Mouse (Mus musculus): Measurements from ENCODE around the gene Mast1.
"Not testable (repeated sequence)": the region's sequence is repeated elsewhere in the genome, so short reads cannot be mapped to it uniquely, and the experiment has no call there.

The Mast1 gene

DNA sequence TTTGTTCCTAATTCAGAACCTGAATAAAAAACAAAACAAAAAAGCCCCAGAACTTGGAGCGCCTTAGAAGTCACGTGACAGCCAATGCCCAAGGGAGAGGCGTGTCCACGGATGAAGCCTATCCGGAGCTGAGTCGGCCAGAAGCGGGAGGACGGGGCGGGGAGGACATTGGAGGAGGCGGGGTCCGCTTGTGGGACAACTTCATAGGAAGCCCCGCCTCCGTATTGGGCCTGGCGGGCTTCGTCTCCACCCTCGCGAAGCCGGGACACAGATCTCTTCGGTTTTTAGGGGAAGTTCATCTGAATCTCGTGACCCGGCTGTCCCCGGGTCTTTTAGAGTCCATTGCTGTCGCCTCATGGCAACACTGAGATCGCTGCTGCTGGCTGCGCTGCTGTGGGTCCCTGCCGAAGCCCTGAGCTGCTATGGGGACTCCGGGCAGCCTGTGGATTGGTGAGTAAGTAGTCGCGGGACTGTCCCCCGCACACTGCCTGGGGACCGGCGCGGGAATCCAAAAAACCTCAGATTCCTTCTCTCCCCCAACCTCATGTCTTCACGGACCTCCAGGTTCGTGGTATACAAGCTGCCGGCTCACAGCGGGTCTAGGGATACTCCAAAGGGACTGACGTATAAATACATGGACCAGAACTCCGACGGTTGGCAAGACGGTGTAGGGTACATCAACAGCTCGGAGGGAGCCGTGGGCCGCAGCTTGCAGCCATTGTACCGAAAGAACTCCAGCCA lies 28.6 kb downstream of the Mast1 start, which contains the start of gene Dnase2a:
Gene Dnase2a (plus strand): TSS at position 140 of the 741 bp plus-strand sequence.
- peak; percentile 96 to 97 for DNase-seq

DNA sequence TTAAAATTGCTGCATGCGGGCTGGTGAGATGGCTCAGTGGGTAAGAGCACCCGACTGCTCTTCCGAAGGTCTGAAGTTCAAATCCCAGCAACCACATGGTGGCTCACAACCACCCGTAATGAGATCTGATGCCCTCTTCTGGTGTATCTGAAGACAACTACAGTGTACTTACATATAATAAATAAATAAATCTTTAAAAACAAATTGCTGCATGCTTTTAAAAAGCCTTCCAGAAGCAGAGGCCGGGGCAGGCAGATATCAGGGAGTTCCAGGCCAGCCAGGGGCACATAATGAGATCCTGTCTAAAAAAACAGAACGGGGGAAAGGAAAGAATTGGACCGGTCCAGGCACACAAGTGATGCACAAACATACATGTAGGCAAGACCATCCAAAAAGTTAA lies 29.2 kb downstream of the Mast1 start:
- DNase-seq: not testable (repeated sequence)

GRCm38 (mm10) chr8:84907493-84907892 lies 29.7 kb downstream of the Mast1 start:
- DNase-seq: no peak

GRCm38 (mm10) chr8:84907037-84907436 lies 30.1 kb downstream of the Mast1 start:
- DNase-seq: no peak

DNA sequence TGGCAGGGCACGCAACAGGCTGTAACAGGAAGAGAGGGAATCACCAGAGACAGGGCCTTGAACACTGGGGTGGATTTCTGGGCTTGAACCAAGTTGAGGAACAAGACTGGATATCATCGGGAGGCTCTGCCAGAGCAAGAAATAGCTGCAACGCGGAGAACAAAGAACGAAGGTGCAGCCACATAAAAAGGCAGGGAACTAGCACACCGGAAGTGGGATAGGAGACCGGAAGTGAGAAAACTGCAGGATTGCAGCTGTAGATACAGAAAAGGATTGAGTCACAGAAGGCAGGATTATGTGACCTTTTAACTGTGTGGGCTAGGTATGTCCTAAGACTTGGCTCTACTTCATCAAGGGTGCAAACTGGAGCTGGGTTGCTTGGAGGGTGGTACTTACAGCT lies 32.8 kb downstream of the Mast1 start:
- no peak for DNase-seq

GRCm38 (mm10) chr8:84902920-84903661 lies 34.1 kb downstream of the Mast1 start:
- DNase-seq: peak; percentile 95

DNA sequence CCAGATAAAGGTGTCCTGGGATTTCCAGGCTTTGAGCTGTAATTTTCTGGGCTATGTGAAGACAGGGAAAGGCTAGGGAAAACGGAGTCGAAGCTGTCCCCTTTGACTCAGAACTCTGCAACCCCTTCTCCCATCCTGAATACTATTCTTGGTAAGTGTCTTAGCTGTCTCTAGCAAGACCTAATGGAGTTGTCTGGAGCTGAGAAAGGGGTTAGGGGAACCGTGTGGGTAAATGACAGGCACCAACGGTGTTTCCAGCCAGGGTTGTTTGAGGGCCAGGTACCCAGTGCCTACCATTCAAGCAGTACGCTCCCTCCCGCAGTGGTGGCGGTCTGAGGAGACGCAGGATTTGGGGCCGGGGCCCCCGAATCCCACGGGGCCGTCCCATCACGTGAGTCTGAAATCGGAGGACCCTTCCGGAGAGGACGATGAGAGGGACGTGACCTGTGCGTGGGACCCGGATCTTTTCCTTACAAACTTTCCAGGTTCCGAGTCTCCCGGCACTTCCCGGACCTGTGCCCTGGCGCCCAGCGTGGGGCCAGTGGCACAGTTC lies 34.7 kb downstream of the Mast1 start:
- no peak for DNase-seq

GRCm38 (mm10) chr8:84901752-84902151 lies 35.4 kb downstream of the Mast1 start, which contains the start of gene Klf1:
Gene Klf1 (plus strand): TSS chr8:84901928.
- no peak for DNase-seq

GRCm38 (mm10) chr8:84901071-84901470 lies 36.1 kb downstream of the Mast1 start:
- no peak for DNase-seq

DNA sequence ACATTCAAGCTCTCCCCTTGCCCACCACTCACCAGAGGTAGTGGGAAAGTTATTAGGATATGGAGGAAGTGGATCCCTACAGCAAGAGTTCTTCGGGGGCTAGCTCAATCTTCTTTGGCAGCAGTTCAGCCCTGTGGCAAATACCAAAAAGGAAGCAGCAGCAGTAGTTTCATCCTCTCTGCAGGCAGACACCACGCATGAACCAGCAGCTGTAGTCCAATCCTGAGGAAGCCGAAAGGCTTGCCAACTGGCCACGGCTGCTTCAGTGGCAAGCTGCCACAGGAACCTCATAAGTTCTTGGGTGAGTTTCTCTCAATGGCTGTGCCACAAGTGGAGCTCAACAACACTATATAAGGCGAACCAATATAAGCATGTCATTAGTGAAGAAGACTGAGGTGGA lies 41.2 kb downstream of the Mast1 start:
- DNase-seq: no peak

DNA sequence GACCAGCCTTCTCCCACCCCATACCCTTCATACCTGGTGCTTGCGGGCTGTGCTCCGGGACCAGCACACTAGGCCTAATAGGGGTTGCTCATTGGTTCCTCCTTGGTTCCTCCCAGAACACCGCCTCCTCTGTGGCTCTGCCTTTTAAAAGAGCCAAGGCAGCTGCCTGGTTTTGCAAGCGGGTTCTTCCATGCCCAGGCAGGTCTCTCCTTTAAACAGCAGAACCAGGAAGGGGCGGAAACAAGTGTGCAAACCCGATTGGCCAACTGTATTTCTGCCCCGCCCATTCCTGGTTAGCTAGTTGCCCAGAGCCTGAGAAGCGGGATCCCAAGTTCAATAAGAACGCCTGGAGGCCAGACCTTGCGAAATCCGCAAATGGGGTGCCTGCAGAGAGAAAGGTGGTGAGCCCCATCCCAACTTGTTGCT lies 43.4 kb downstream of the Mast1 start, which contains the start of gene Gcdh:
Gene Gcdh (minus strand): TSS at position 213 of the 426 bp plus-strand sequence.
- peak; percentile 92 to 94 for DNase-seq

DNA sequence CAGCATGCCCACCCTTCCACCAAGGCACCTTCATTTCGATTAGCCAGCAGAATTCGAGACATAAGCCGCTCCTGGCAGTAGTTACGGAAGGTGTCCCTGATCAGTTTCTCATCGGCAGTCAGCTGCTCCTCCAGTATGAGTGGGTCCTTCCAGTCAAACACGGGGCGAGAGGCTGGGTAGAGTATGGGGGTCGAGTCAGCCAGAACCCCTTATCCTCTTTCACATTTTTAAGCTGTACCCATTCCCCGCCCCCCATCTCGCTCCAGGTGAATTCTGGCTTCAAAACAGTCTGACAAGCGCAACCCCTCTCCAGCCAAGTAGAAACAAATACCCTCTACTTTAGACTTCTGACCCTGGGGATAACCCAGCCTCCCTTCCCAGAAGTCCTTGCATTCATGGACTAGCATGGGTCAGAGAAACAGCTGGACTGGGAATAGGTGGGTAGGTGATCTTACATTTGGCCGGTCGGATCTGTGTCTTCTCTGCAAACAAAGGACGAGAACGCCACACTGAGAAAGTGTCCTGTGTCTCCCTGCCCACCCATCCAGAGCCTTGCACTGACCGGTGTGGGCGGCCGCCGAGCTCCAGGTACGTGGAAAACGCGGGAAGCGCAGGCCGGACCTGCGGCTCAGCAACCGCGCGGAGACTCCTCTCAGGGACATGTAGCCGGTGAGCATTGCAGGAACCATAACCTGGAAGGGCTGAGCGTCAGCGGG lies 44.0 kb downstream of the Mast1 start:
- no peak for DNase-seq

GRCm38 (mm10) chr8:84889141-84889540 lies 48.0 kb downstream of the Mast1 start:
- DNase-seq: no peak

DNA sequence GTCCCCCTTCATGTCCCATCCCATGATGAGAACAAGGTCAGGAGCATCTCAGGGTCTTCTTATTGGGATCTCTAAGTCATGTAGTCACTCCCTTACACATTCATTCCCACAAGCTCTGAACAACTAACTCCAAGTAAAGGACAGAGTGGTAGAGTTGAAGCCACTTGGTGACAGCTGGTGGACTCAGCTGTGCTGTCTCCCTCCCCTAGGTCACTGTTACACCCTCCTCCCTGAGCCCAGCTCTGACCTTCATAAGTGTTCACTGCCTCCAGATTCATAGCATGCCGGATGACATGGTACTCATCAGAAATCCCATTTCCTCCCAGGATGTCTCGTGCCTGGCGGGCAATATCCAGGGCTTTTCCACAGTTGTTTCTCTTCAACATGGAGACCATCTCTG lies 48.9 kb downstream of the Mast1 start:
- no peak for DNase-seq

DNA sequence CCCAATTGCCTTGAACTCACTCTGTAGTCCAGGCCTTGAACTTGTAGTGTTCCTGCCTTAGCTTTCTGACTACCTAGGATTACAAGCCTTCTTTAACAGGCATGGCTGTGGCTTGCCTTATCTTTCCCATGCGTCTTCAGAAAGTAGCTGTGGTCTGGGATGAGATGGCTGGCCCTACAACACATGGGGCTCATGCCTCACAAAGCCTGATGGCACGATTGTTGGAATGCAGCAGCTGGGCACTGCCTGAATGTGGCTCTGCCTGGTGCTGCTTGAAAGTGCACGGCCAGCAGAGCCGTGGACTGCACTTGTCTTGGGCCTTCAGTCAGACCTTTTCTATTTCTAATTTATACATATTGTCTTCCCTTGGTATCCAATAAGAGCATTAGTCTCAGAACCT lies 52.4 kb downstream of the Mast1 start:
- DNase-seq: no peak

DNA sequence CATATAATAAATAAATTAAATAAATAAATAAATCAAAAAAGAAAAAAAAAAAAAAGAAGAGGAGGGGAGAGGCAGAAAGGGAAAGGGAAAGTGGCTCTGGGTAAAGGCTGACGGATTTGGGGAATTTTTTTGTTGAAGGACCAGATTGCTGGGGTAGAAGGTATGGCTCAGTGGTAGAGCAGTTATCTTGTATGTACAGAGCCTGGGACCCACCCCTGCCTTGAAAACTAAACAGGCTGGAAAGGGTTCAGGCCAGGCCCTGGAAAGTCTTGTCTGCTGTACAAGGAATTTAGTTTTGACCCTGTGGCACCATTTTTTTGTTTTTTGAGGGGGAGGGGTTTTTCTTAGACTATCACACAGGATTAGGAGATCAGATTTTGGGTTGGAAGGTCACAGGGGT lies 58.2 kb downstream of the Mast1 start:
- no peak for DNase-seq

DNA sequence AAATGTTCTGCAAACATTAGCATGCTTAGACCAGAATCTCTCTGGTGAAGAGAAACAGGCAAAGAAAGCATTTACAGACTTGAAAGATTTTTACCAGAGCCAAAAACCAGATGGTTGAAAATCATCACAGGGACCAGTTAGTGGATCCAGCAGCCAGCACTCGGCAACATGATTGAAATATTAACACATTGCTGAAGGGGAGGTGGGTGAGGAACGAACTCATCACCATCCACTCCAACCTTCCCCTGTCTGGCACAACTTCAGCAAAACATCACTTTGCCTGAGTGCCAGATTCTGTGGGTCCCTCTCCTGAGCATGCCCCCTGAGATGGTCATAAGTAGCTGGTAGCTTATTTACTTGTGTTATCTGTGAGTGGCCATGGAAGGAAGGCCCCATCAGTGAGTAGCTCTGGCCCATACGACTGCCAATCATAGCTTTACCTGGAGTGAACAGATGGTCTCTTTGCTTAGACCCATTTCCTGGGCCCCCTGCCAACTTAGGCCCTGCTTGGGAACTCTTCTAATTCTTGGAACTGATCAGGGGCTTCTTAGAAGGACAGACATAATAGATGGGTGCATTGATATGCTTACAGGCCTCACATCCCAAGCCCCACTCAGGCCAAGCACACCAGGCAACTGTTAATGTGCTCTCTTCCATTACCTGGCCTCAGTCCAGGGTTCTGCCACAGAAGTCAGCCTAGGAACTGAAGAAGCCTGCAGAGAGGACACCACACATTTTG lies 59.7 kb downstream of the Mast1 start:
- no peak for DNase-seq

- no peak for DNase-seq
These were observed 62.8 kb downstream of the Mast1 start for GRCm38 (mm10) chr8:84874339-84874738.

DNA sequence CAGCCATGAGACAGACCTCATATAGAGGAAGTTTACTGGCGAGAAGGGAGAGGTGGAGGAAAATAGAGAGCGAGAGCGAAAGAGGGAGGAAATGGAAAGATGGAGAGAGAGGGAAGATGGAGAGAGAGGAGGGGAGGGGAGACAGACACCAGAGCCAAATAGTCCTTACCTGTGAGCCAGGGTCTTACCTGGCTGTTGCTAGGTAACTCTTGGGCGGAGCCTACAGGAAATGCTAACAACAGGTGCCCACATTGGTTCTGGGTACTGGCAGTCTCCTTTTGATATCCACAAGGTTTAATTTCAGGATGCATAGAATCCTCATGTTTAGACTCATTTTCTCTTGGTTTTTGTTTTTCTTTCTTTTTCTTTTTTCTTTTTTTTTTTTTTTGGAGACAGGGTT lies 64.1 kb downstream of the Mast1 start:
- no peak for DNase-seq

- DNase-seq: peak; percentile 48 to 56
These were observed 64.7 kb downstream of the Mast1 start for GRCm38 (mm10) chr8:84872309-84872965.

DNA sequence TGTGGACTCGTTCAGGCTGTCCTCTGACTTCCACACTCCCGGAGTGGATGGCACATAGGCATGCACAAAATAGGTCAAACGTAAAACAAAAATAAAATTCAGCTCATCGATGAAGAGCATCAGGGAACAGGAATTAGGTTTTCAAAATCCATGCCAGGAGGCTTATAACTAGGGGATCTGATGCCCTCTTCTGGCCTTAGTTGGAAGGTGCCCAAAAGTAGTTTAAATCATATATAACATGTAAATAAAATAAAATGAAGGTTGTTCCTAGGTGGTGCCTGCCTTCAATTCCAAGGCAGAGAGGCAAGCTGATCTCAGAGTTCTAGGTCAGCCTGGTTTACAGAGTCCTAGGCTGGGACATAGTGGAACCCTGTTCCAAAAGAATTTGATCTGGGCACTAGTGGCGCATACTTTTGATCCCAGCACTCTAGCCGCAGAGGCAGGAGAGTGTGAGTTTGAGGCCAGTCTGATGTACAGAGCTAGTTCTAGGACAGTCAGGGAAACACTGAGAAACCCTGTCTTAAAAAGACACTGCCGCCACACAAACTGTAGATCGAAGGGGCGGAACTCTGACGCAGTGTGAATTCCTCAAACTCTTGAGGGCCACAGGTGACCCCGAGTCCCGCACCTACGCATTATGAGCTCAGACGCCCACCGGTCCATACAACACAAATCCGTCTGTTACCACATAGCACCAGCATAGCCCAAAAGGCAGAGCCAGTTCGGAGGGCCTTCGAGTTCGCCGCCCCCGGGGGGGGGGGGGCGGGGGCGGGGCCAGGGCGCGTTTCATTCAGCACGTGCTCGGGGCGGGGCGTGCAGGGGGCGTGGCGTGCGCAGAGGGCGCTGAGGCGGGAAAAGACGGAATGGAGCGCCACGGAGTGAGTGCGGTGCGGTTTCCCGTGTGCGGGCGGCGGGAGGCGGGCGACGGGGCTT lies 65.5 kb downstream of the Mast1 start, which contains the start of gene Syce2:
Gene Syce2 (plus strand): TSS at position 736 of the 933 bp plus-strand sequence.
- DNase-seq: peak; percentile 84 to 87

Data from lung, postnatal 4 days (tissue).